Mouse (Mus musculus) MEL (cell line): ENCODE measurements around the gene Fndc8.

Experiments
- CHD1 ChIP-seq: IDR thresholded peaks from 2 replicates; pipeline ENCODE4 v1.6.1; 2012; ENCODE audit warnings: low read depth, mild to moderate bottlenecking, inconsistent platforms, low read length, improper control_type of control experiment
- CTCF ChIP-seq, 3 experiments: IDR thresholded peaks in 2 of 3; conservative IDR thresholded peaks in 1 of 3; 2 replicates each; pipeline ENCODE4 v1.5.1; 2011 to 2012; ENCODE audit warnings: low read length in 3 of 3, low read depth in 2 of 3, mild to moderate bottlenecking in 2 of 3, improper control_type of control experiment in 1 of 3, inconsistent platforms in 1 of 3, mixed read lengths in 1 of 3, moderate library complexity in 1 of 3; ENCODE audit not compliant: control insufficient read depth in 1 of 3, insufficient read depth in 1 of 3, poor library complexity in 1 of 3, severe bottlenecking in 1 of 3
- GATA1 ChIP-seq: IDR thresholded peaks from 2 replicates; pipeline ENCODE4 v1.6.1; 2011; ENCODE audit warnings: low read depth, low read length, improper control_type of control experiment
- JUND ChIP-seq: IDR thresholded peaks from 2 replicates; pipeline ENCODE4 v1.6.1; 2011; ENCODE audit warnings: low read depth, mild to moderate bottlenecking, improper control_type of control experiment, low read length
- MAFK ChIP-seq: IDR thresholded peaks from 2 replicates; pipeline ENCODE4 v1.6.1; 2011; ENCODE audit warnings: low read depth, mild to moderate bottlenecking, low read length, improper control_type of control experiment, borderline replicate concordance
- MAX ChIP-seq: IDR thresholded peaks from 2 replicates; pipeline ENCODE4 v1.6.1; 2011; ENCODE audit warnings: low read length, improper control_type of control experiment
- MYC ChIP-seq: IDR thresholded peaks from 2 replicates; pipeline ENCODE4 v1.6.1; 2011; ENCODE audit warnings: low read depth, mild to moderate bottlenecking, low read length, improper control_type of control experiment, moderate library complexity
- NELFE ChIP-seq: IDR thresholded peaks from 2 replicates; pipeline ENCODE4 v1.6.1; 2011; ENCODE audit warnings: low read depth, low read length, improper control_type of control experiment
- POLR2A ChIP-seq, 2 experiments: IDR thresholded peaks; 2 replicates each; pipeline ENCODE4 v1.6.1; 2011 to 2012; ENCODE audit warnings: low read length in 2 of 2, mild to moderate bottlenecking in 2 of 2, control low read depth in 1 of 2, improper control_type of control experiment in 1 of 2, low read depth in 1 of 2, moderate library complexity in 1 of 2; ENCODE audit not compliant: control insufficient read depth in 1 of 2, insufficient read depth in 1 of 2, poor library complexity in 1 of 2
- RAD21 ChIP-seq: IDR thresholded peaks from 2 replicates; pipeline ENCODE4 v1.6.1; 2011; ENCODE audit warnings: mild to moderate bottlenecking, low read depth, low read length, improper control_type of control experiment
- SMC3 ChIP-seq: IDR thresholded peaks from 2 replicates; pipeline ENCODE4 v1.6.1; 2011; ENCODE audit warnings: low read depth, low read length, improper control_type of control experiment
- TAL1 ChIP-seq: IDR thresholded peaks from 2 replicates; pipeline ENCODE4 v1.6.1; 2012; ENCODE audit warnings: mild to moderate bottlenecking, inconsistent platforms, low read length, moderate library complexity, mixed read lengths
- UBTF ChIP-seq: IDR thresholded peaks from 2 replicates; pipeline ENCODE4 v1.6.1; 2012; ENCODE audit warnings: low read depth, mild to moderate bottlenecking, inconsistent platforms, low read length, improper control_type of control experiment, moderate library complexity, borderline replicate concordance; ENCODE audit not compliant: insufficient read depth
- ZMIZ1 ChIP-seq: IDR thresholded peaks from 2 replicates; pipeline ENCODE4 v1.6.1; 2012; ENCODE audit warnings: low read depth, mild to moderate bottlenecking, inconsistent platforms, low read length, improper control_type of control experiment, moderate library complexity

GRCm38 (mm10) chr11:82897478-82897877 lies 5.6 kb downstream of the Fndc8 start:
- TF ChIP-seq SMC3 (no peak), CTCF (IDR thresholded peaks at IDR 0.05 in 2 of 3, conservative IDR thresholded peaks at IDR 0.05 in 1 of 3; ENCODE audit: control insufficient read depth in 1 of 3, insufficient read depth in 1 of 3, low read depth in 2 of 3, low read length in 3 of 3, poor library complexity in 1 of 3, severe bottlenecking in 1 of 3) (no peak), CHD1 (no peak), MAX (no peak), POLR2A (IDR thresholded peaks at IDR 0.05; ENCODE audit: control insufficient read depth in 1 of 2, insufficient read depth in 1 of 2, low read depth in 1 of 2, low read length in 2 of 2, poor library complexity in 1 of 2) (no peak), MAFK (no peak), ZMIZ1 (no peak), UBTF (no peak), TAL1 (no peak), GATA1 (no peak), RAD21 (no peak), JUND (no peak), NELFE (no peak), MYC (no peak)
